Mouse (Mus musculus): Measurements from ENCODE around the gene Shisal2a.

DNA sequence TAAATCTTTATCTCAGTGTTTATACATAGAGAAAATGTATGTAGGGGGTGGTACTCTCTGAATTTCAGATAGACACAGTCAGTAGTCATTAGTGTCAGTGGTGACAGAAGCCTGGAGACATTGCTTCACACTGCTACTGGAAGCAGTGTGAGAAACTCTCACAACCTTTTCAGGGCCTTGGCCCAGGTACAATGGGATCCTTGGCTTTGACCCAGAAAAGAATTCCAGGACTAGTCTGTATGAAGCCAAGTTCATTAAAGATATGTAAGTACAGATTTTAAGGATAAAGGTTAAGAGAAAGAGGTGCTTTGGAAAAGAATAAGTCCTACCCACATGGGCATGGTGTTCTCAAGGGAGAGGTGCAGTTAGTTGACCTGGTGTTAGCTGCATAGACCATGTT is 11.1 kb upstream of the Shisal2a start:
- TF ChIP-seq POLR2A (IDR thresholded peaks at IDR 0.05; ENCODE audit: control insufficient read depth, low read depth, low read length), result no peak
- no peak for TF ChIP-seq CTCF (IDR thresholded peaks at IDR 0.05; ENCODE audit: control insufficient read depth, insufficient read depth, insufficient replicate concordance, low read depth, low read length)
